Mouse (Mus musculus) embryo, embryonic 10 days (tissue): Measurements from ENCODE around the gene Anxa3.
A peak's percentile ranks its signal among the peaks of the same experiment; 100 is the strongest.

ENCODE experiments used
- DNase-seq: peaks from one replicate; pipeline ENCODE4 v3.0.0-alpha.2; 2015; ENCODE audit warnings: low spot score

The Anxa3 gene

GRCm38 (mm10) chr5:96847986-96848385 lies 54.8 kb downstream of the Anxa3 start:
- DNase-seq = no peak

DNA sequence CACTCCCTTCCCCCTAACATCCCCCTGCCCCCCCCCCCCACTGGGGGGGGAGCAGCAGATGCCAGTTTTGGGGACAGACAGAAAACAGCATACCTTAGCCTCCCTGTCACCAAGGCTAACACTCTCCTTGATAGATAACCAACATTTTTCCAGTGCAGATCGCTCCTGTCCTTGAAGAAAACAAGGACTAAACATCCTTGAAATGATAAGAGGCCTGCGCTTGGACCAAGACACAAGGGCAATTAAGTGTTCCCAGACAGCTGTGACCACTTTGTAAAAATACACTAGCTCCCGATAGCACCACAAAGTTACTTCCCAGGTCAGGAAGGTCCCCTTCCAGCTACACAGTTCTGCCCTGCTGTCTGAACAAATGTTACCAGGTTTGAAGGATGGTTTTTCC lies 55.2 kb downstream of the Anxa3 start:
- DNase-seq = no peak

DNA sequence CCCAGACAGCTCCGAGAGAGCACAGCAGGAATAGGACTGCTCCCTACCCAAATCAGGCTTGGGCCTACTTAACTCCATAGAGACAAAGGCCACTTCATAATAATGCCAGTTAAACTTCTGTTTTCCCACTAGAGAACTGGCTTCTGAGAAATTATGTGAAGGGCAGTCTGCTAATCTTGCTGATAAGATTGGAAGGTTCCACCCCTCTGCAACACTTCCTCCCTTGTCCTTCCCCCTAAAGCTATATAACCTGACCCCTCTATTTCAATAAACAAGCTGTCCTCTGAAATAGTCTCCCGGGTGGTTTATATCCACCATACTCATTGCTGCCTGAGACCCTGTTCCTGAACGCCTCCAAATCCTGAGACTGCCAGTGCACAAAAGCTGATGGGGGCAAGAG lies 56.1 kb downstream of the Anxa3 start:
- no peak for DNase-seq

- DNase-seq = no peak
Measured at GRCm38 (mm10) chr5:96853451-96853850, 60.3 kb downstream of the Anxa3 start.

DNA sequence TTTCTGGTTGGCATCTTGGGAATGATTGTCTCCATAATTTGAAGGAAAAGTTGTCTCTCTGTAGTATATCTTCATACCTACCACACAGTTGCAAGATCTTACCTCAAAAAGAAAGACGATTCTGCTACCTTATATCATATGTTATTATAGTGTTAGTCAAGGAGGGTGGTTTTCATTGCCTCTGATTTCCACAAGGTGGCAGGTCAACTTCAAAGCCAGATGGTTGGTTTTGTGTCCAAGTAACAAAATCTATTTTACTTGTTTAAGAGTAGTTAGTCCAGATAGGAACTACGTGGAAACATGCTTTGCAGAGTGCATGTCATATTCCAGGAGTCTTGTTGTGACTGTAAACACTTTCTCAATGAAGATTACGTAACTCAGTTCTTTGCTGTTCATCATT lies 61.2 kb downstream of the Anxa3 start:
- peak; percentile 14 for DNase-seq

GRCm38 (mm10) chr5:96859938-96860337 lies 66.8 kb downstream of the Anxa3 start:
- no peak for DNase-seq

DNA sequence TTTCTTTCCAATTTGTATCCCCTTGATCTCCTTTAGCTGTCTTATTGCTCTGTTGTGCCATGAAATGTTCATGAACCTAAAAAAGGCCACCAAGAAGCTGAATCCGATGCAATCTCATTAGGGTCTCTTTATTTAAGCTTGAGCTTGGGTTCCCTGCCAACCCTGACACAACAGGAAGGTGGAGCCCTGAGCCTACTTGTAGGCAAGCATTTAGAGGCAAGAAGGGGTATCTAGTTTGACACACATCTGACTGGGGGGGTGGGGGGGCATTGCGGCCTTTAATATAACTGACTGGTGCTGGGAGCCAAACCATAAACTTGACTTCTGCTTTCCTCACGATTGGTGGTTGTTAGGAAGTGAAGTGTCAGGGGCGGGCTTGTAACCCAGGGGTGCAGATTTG lies 74.0 kb downstream of the Anxa3 start:
- no peak for DNase-seq

- no peak for DNase-seq
Measured at GRCm38 (mm10) chr5:96868893-96869292, 75.8 kb downstream of the Anxa3 start.

DNA sequence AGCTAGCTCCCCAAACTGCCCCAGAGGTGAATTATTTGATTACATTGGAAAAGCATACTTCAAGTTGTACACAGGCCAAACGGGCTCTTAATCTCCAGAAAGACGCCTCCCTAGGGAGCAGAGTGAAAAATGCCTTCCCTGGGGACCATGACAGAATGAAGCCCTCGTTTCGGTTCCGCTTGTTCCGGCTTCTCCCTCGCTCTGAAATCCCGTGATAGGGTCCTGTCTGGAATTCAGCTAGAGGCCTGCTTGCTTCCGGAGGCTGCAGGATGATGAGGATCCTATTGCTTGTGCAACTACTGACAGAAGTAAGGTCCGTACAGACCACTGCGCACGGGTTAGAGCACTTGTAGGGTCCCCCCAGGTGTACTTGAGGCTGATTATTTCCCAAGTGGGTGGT lies 77.9 kb downstream of the Anxa3 start:
- no peak for DNase-seq

DNA sequence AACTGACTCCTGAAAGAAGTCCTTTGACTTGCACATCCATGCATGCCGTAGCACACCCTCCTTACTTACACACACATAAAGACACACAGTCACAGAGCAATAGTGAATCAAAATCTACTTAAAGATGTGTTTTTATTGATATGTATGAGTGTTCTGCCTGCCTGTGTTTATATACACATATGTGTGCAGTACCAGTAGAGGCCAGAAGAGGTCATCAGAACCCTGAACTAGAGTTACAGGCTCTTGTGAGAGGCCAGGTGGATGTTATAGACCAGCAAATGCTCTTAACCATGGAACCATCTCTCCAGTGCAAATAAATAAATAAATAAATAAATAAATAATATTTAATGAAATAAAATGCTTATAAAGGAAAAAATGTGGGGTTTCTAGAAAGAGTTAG lies 85.0 kb downstream of the Anxa3 start:
- DNase-seq = peak; percentile 56

DNA sequence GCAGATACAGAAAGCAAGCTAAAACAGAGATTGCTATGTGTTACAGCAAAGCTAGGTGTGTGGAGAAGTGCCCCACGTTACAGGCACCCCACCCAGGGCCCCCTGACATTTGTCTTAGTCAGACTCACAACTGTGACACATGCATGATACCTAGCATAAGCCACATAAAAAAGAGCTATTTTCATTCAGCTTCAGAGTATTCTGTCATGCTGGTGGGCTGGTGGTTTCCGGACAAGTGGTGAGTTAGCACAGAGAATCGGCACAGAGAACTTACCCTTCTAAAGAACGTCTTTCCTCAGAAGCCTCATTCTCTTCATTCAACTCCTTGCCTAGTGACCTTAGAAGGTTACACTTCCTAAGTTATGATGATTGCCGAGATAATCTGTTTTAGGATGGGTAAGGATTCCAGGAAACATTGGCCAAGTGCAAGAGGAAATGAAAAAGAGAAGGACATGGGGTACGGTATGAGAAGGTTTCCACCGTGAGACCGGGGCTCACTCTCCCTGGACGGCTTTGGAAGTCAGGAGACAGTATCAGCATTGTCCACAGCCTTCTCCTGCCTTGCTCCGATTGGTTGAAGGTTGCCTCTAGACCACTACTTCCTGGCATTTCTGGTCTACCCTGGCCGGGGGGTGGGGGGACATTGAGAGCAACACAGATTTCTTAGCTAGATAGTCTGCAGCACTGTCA lies 85.9 kb downstream of the Anxa3 start:
- DNase-seq = no peak

- no peak for DNase-seq
Measured at GRCm38 (mm10) chr5:96880231-96880630, 87.1 kb downstream of the Anxa3 start.

GRCm38 (mm10) chr5:96881118-96881517 lies 88.0 kb downstream of the Anxa3 start:
- DNase-seq = peak; percentile 19

DNA sequence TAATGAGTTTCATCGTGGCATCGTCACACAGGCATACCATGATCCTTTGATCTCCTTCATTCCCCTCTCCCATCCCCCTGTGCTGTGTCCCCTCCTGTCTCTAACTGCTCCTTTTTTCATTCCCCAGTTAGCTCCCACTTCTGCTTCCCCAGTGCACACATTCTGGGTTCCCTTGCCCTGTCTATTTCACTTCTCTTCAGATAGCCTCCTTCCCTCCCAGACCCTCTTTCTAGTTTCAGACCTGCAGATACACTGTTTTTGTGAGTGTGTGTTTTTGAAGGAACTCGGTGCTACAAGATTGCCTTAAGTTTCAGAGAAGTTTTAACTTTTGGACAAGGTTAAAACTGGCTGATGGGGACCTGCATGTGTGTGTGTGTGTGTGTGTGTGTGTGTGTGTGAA lies 88.5 kb downstream of the Anxa3 start:
- DNase-seq = no peak

- no peak for DNase-seq
Measured at GRCm38 (mm10) chr5:96885202-96885601, 92.1 kb downstream of the Anxa3 start.

- no peak for DNase-seq
Measured at GRCm38 (mm10) chr5:96888396-96888795, 95.3 kb downstream of the Anxa3 start.

DNA sequence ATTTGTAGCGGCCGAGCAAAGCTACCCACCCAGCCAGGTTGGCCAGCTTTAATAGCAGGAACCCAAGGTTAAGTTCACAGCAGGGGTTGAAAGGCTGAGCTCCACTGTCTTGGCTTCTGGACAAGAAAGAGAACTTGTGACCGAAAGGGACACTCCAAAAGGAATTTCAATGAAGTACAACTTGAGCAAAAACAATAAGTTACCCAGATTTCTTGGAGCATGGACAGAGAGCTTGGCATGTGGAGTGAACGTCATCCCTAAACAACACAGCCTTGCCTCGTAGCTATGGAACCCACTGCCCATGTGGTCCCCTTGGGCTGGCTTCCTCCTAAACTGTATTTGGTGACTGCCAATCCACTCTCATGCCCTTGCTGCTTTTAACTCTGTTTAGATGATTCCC lies 97.2 kb downstream of the Anxa3 start:
- DNase-seq = no peak
